Mouse (Mus musculus) macrophage (primary cell): ENCODE results near the gene Lhx9. TPM values are rescaled to one million over a fixed set of nuclear protein-coding genes. Genes with fewer than 3 reads are reported as not detected.
A peak's percentile ranks its signal among the peaks of the same experiment; 100 is the strongest.
"Not testable (repeated sequence)": the region's sequence is repeated elsewhere in the genome, so short reads cannot be mapped to it uniquely, and the experiment has no call there.

ENCODE experiments used
- H3K27ac ChIP-seq: fragments of 350-480 bp; formaldehyde crosslinking; 2 replicates; pipeline ENCODE4 v1.9.0; 2021
- H3K36me3 ChIP-seq: fragments of 350-480 bp; formaldehyde crosslinking; 2 replicates; pipeline ENCODE4 v1.9.0; 2021; ENCODE audit errors: inconsistent target
- H3K4me3 ChIP-seq: fragments of 350-480 bp; formaldehyde crosslinking; 2 replicates; pipeline ENCODE4 v1.9.0; 2021; ENCODE audit errors: inconsistent target
- H3K79me2 ChIP-seq: fragments of 350-480 bp; formaldehyde crosslinking; 2 replicates; pipeline ENCODE4 v1.9.0; 2021; ENCODE audit errors: inconsistent target
- WGBS: methylation state at CpG from one replicate; pipeline ENCODE4 v1.1.7; 2026; ENCODE audit warnings: inconsistent platforms; ENCODE audit not compliant: missing documents; 5-methylcytosine and 5-hydroxymethylcytosine counted together
- polyA plus RNA-seq: library from polyadenylated mRNA; stranded (reverse); fragments of 250-400 nt; gene quantifications from 3 replicates; pipeline ENCODE4 v1.2.4, GENCODE M21; 2018; ENCODE audit warnings: inconsistent platforms
- total RNA-seq, 78 experiments: library from RNA; depleted of rRNA; stranded (reverse); fragments of 250-400 nt; gene quantifications; 1 replicate in 9 of 78; 2 replicates in 24 of 78; 3 replicates in 43 of 78; 4 replicates in 2 of 78; pipeline ENCODE4 v1.2.4; 2018; ENCODE audit warnings: inconsistent platforms in 56 of 78

Lhx9 gene
- under 1 TPM in 1 of 26 experiments, not detected in 25; 0.73 TPM for total RNA-seq (2018; cell fraction: chromatin; rRNA removed)
- not detected for total RNA-seq (2018; cell fraction: cytosol; rRNA removed)
- total RNA-seq (2018; cell fraction: nucleus; rRNA removed): under 1 TPM in 1 of 26 experiments, not detected in 25; 0.55 TPM
- not detected in 3 replicates for polyA plus RNA-seq

GRCm38 (mm10) chr1:138848511-138849109, at the start of gene Lhx9:
TSS of gene Lhx9 (minus strand) at chr1:138848577.
- WGBS: 6% methylated on average over 32 of the region's 33 CpGs
- Histone ChIP-seq H3K4me3 (no peak within 1 kb of the TSS), H3K79me2 (no peaks in the 10 kb centered on the region), H3K36me3 (no peaks in the 10 kb centered on the region), H3K27ac (no peak within 1 kb of the TSS)

GRCm38 (mm10) chr1:138896088-138896487, 47.7 kb upstream of the Lhx9 start:
- WGBS: 92% methylated on average over 3 of the region's 3 CpGs
- H3K79me2 ChIP-seq: no peaks in the 10 kb centered on the region
- no peak overlapping the region for H3K4me3 ChIP-seq
- no peak overlapping the region for H3K27ac ChIP-seq
- no peaks in the 10 kb centered on the region for H3K36me3 ChIP-seq

GRCm38 (mm10) chr1:138877470-138878254, 29.3 kb upstream of the Lhx9 start:
- Histone ChIP-seq H3K4me3 (no peak overlapping the region), H3K36me3 (no peaks in the 10 kb centered on the region), H3K27ac (no peak overlapping the region), H3K79me2 (no peaks in the 10 kb centered on the region)
- WGBS: 100% methylated on average over 14 of the region's 14 CpGs

GRCm38 (mm10) chr1:138876371-138877045, 28.1 kb upstream of the Lhx9 start:
- 81% methylated on average over 16 of the region's 16 CpGs for WGBS
- no peak overlapping the region for H3K27ac ChIP-seq
- H3K79me2 ChIP-seq: no peaks in the 10 kb centered on the region
- H3K36me3 ChIP-seq: no peaks in the 10 kb centered on the region
- no peak overlapping the region for H3K4me3 ChIP-seq

GRCm38 (mm10) chr1:138856101-138856950, 7.9 kb upstream of the Lhx9 start, which contains the start of gene 2310009B15Rik:
TSS of gene 2310009B15Rik (minus strand) at chr1:138856852.
- H3K27ac ChIP-seq, H3K36me3 ChIP-seq, H3K4me3 ChIP-seq, H3K79me2 ChIP-seq: not testable (repeated sequence)
- WGBS: 0% methylated on average over 13 of the region's 79 CpGs

GRCm38 (mm10) chr1:138850823-138851222, 2.4 kb upstream of the Lhx9 start:
- Histone ChIP-seq H3K27ac (no peak overlapping the region), H3K4me3 (no peak overlapping the region), H3K36me3 (no peaks in the 10 kb centered on the region), H3K79me2 (no peaks in the 10 kb centered on the region)
- 95% methylated on average over 1 of the region's 1 CpGs for WGBS

- Histone ChIP-seq H3K36me3 (no peaks in the 10 kb centered on the region), H3K79me2 (no peaks in the 10 kb centered on the region), H3K4me3 (no peak overlapping the region), H3K27ac (no peak overlapping the region)
- WGBS: 90% methylated on average over 2 of the region's 4 CpGs
Observed at GRCm38 (mm10) chr1:138850161-138850539, 1.8 kb upstream of the Lhx9 start.

GRCm38 (mm10) chr1:138849531-138850160, 1.3 kb upstream of the Lhx9 start:
- no peak overlapping the region for H3K4me3 ChIP-seq
- H3K27ac ChIP-seq: no peak overlapping the region
- no peaks in the 10 kb centered on the region for H3K36me3 ChIP-seq
- WGBS: 45% methylated on average over 7 of the region's 8 CpGs
- H3K79me2 ChIP-seq: no peaks in the 10 kb centered on the region

GRCm38 (mm10) chr1:138848026-138848425, 351 bp downstream of the Lhx9 start:
- Histone ChIP-seq H3K79me2 (no peaks in the 10 kb centered on the region), H3K27ac (no peak overlapping the region), H3K36me3 (no peaks in the 10 kb centered on the region), H3K4me3 (no peak overlapping the region)
- WGBS: 8% methylated on average over 16 of the region's 16 CpGs

GRCm38 (mm10) chr1:138847146-138847545, 1.2 kb downstream of the Lhx9 start:
- H3K36me3 ChIP-seq: no peaks in the 10 kb centered on the region
- no peak overlapping the region for H3K27ac ChIP-seq
- 6% methylated on average over 21 of the region's 21 CpGs for WGBS
- no peak overlapping the region for H3K4me3 ChIP-seq
- H3K79me2 ChIP-seq: no peaks in the 10 kb centered on the region

GRCm38 (mm10) chr1:138846581-138846980, 1.8 kb downstream of the Lhx9 start:
- H3K27ac ChIP-seq: no peak overlapping the region
- H3K4me3 ChIP-seq: no peak overlapping the region
- 12% methylated on average over 9 of the region's 9 CpGs for WGBS
- H3K36me3 ChIP-seq: no peaks in the 10 kb centered on the region
- no peaks in the 10 kb centered on the region for H3K79me2 ChIP-seq

- H3K27ac ChIP-seq: no peak overlapping the region
- H3K79me2 ChIP-seq: no peaks in the 10 kb centered on the region
- H3K36me3 ChIP-seq: no peaks in the 10 kb centered on the region
- 16% methylated on average over 12 of the region's 12 CpGs for WGBS
- no peak overlapping the region for H3K4me3 ChIP-seq
Observed at GRCm38 (mm10) chr1:138846131-138846530, 2.2 kb downstream of the Lhx9 start.

GRCm38 (mm10) chr1:138845481-138845880, 2.9 kb downstream of the Lhx9 start:
- Histone ChIP-seq H3K27ac (no peak overlapping the region), H3K79me2 (no peaks in the 10 kb centered on the region), H3K4me3 (no peak overlapping the region), H3K36me3 (no peaks in the 10 kb centered on the region)
- WGBS: 43% methylated on average over 3 of the region's 3 CpGs

- Histone ChIP-seq H3K27ac (no peak overlapping the region), H3K4me3 (peak overlapping the region; percentile 17; the same call in 1 of the 2 replicates), H3K36me3 (no peaks in the 10 kb centered on the region), H3K79me2 (no peaks in the 10 kb centered on the region)
- WGBS: 15% methylated on average over 3 of the region's 3 CpGs
Observed at GRCm38 (mm10) chr1:138844166-138844565, 4.2 kb downstream of the Lhx9 start.
